Mouse (Mus musculus) lung, adult 2 months (tissue): Measurements from ENCODE around the gene Ap2b1. TPM values are rescaled to one million over a fixed set of nuclear protein-coding genes. Genes with fewer than 3 reads are reported as not detected.

Source experiments
- DNase-seq: peaks from one replicate; pipeline ENCODE4 v3.0.0; 2022
- H3K4me1 ChIP-seq: fragments of 200-500 bp; 2 replicates; pipeline ENCODE4 v1.6.1; 2011; ENCODE audit warnings: low read length; ENCODE audit not compliant: control insufficient read depth, insufficient read depth
- H3K4me3 ChIP-seq: fragments of 200-500 bp; replicated peaks from 2 replicates; pipeline ENCODE3; 2011; ENCODE audit warnings: low read depth, mild to moderate bottlenecking, control low read depth, low read length; ENCODE audit errors: extremely low read depth
- CTCF ChIP-seq: fragments of 200-500 bp; IDR thresholded peaks from 2 replicates; pipeline ENCODE4 v1.5.1; 2011; ENCODE audit warnings: mild to moderate bottlenecking, low read length, control low read depth; ENCODE audit not compliant: insufficient read depth
- POLR2A ChIP-seq: fragments of 200-500 bp; IDR thresholded peaks from 2 replicates; pipeline ENCODE4 v1.6.1; 2011; ENCODE audit warnings: low read depth, mild to moderate bottlenecking, control low read depth, low read length, borderline replicate concordance; ENCODE audit errors: extremely low read depth
- WGBS: fragments of 180-500 bp; shearing (Covaris S2); methylation state at CpG from one replicate; pipeline ENCODE4 v1.1.7; 2018; 5-methylcytosine and 5-hydroxymethylcytosine counted together
- polyA plus RNA-seq: library from polyadenylated mRNA; depleted of rRNA; stranded (reverse); fragments of >200 nt; gene quantifications from 2 replicates; pipeline ENCODE4 v1.2.3, GENCODE M21; 2012

Gene Ap2b1
- polyA plus RNA-seq, 1 experiment = 43.9 TPM

GRCm38 (mm10) chr11:83282084-83282483 is 16.7 kb upstream of the Ap2b1 start:
- Histone ChIP-seq H3K4me1 (no peaks in the 10 kb centered on the region), H3K4me3 (no peak overlapping the region)
- DNase-seq = no peak
- 49% methylated on average over 2 of the region's 2 CpGs for WGBS
- no peak for TF ChIP-seq CTCF

- TF ChIP-seq CTCF (no peak), POLR2A (no peak)
- no peak for DNase-seq
- H3K4me1 ChIP-seq = no peaks in the 10 kb centered on the region
- 89% methylated on average over 4 of the region's 4 CpGs for WGBS
- H3K4me3 ChIP-seq = no peak overlapping the region
Observed at GRCm38 (mm10) chr11:83285627-83286026, 13.2 kb upstream of the Ap2b1 start.

- no peak for DNase-seq
- Histone ChIP-seq H3K4me1 (peaks cover 4% of the 10 kb centered on the region), H3K4me3 (no peak within 1 kb of the TSS)
- 57% methylated on average over 1 of the region's 1 CpGs for whole genome bisulfite sequencing
- TF ChIP-seq POLR2A = no peak
- no peak for TF ChIP-seq CTCF
Observed at GRCm38 (mm10) chr11:83286566-83286965, 12.3 kb upstream of the Ap2b1 start, which contains the start of gene Slfn14. TSS of gene Slfn14 (minus strand) at chr11:83286726.

- TF ChIP-seq CTCF = no peak
- no peak for TF ChIP-seq POLR2A
- peaks cover 9% of the 10 kb centered on the region for H3K4me1 ChIP-seq
Observed at GRCm38 (mm10) chr11:83289036-83289435, 9.8 kb upstream of the Ap2b1 start.

GRCm38 (mm10) chr11:83289633-83290032 is 9.2 kb upstream of the Ap2b1 start:
- H3K4me1 ChIP-seq = peaks cover 9% of the 10 kb centered on the region
- no peak for TF ChIP-seq CTCF
- TF ChIP-seq POLR2A = no peak
- DNase-seq = no peak
- 83% methylated on average over 2 of the region's 2 CpGs for WGBS
- H3K4me3 ChIP-seq = no peak overlapping the region

More at GRCm38 (mm10) chr11:83289036-83289435, 9.8 kb upstream of the Ap2b1 start:
- no peak overlapping the region for H3K4me3 ChIP-seq
- DNase-seq = no peak
- WGBS = 88% methylated on average over 5 of the region's 5 CpGs

GRCm38 (mm10) chr11:83291375-83292250 is 7.2 kb upstream of the Ap2b1 start:
- TF ChIP-seq POLR2A (peak; percentile 86; the same call in 1 of the 2 replicates), CTCF (no peak)
- Histone ChIP-seq H3K4me1 (peaks cover 9% of the 10 kb centered on the region), H3K4me3 (peak overlapping the region; percentile 81)
- DNase-seq = peak; percentile 92
- under 1% methylated on average over 38 of the region's 38 CpGs for WGBS

- TF ChIP-seq POLR2A (no peak), CTCF (no peak)
- Histone ChIP-seq H3K4me1 (peaks cover 9% of the 10 kb centered on the region), H3K4me3 (peak overlapping the region; percentile 81)
- DNase-seq = no peak
- under 1% methylated on average over 5 of the region's 5 CpGs for WGBS
Observed at GRCm38 (mm10) chr11:83292251-83292587, 6.6 kb upstream of the Ap2b1 start.

GRCm38 (mm10) chr11:83293182-83293581 is 5.6 kb upstream of the Ap2b1 start:
- Histone ChIP-seq H3K4me1 (peaks cover 10% of the 10 kb centered on the region), H3K4me3 (no peak overlapping the region)
- no peak for DNase-seq
- TF ChIP-seq CTCF = no peak
- no peak for TF ChIP-seq POLR2A
- WGBS = 75% methylated on average over 1 of the region's 1 CpGs

- WGBS = 87% methylated on average over 2 of the region's 2 CpGs
- TF ChIP-seq CTCF (no peak), POLR2A (no peak)
Observed at GRCm38 (mm10) chr11:83294133-83294532, 4.7 kb upstream of the Ap2b1 start.

GRCm38 (mm10) chr11:83297816-83298215 is 1.0 kb upstream of the Ap2b1 start:
- TF ChIP-seq POLR2A (no peak), CTCF (no peak)
- WGBS = 73% methylated on average over 6 of the region's 6 CpGs
- Histone ChIP-seq H3K4me1 (peaks cover 9% of the 10 kb centered on the region), H3K4me3 (no peak overlapping the region)
- no peak for DNase-seq

More at GRCm38 (mm10) chr11:83294133-83294532, 4.7 kb upstream of the Ap2b1 start:
- DNase-seq = no peak
- peaks cover 12% of the 10 kb centered on the region for H3K4me1 ChIP-seq
- H3K4me3 ChIP-seq = no peak overlapping the region
